Mouse (Mus musculus): ENCODE results near the gene Arid1b.

DNA sequence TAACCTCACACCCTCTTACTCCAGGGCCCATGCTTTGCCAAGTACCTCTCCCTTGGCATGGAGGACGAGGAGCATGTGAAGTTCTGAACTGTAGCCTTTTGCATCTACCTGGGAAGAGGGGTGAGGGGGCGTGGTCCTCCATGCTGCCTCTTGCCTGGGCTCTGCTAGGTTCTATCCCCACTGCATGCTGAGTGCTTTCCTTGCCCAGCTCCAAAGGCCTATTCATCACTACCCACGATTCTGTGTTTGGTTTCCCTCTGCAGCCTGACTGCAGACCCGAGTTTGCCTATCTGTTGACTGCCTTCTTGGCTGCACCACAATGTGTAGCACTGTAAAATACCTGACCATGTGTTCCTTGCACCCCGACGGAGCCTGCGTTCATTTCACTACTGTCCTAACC lies 194.3 kb downstream of the Arid1b start:
- no peak for TF ChIP-seq CTCF (IDR thresholded peaks at IDR 0.05; ENCODE audit: extremely low read depth, insufficient read length, insufficient replicate concordance, low read depth, low read length)
- no peak for TF ChIP-seq POLR2A (IDR thresholded peaks at IDR 0.05; ENCODE audit: low read depth, low read length)

Data from small intestine, adult 2 months (tissue).